Mouse (Mus musculus) forebrain, embryonic 12.5 days (tissue): ENCODE measurements around the gene Dip2c. TPM values are rescaled to one million over a fixed set of nuclear protein-coding genes. Genes with fewer than 3 reads are reported as not detected.

Experiments
- ATAC-seq: fragments of 200-750 bp; cut with Nextera tagmentation; 2 replicates; pipeline ENCODE4 v1.8.0; 2017; ENCODE audit warnings: moderate TSS enrichment; ENCODE audit not compliant: low FRiP score
- H3K27ac ChIP-seq: fragments of 300-500 bp; sonication (generic); 2 replicates; pipeline ENCODE4 v1.5.1; 2016; ENCODE audit warnings: mild to moderate bottlenecking
- H3K27me3 ChIP-seq: fragments of 300-500 bp; sonication (generic); 2 replicates; pipeline ENCODE4 v1.6.1; 2016; ENCODE audit warnings: mild to moderate bottlenecking
- H3K36me3 ChIP-seq: fragments of 300-500 bp; sonication (generic); replicated peaks from 2 replicates; pipeline ENCODE4 v1.6.1; 2016; ENCODE audit warnings: mild to moderate bottlenecking
- H3K4me1 ChIP-seq: fragments of 300-500 bp; sonication (generic); 2 replicates; pipeline ENCODE4 v1.6.1; 2016
- H3K4me2 ChIP-seq: fragments of 300-500 bp; sonication (generic); 2 replicates; pipeline ENCODE4 v1.6.1; 2016; ENCODE audit warnings: mild to moderate bottlenecking, moderate library complexity
- H3K4me3 ChIP-seq: fragments of 300-500 bp; sonication (generic); replicated peaks from 2 replicates; pipeline ENCODE4 v1.5.1; 2016; ENCODE audit warnings: mild to moderate bottlenecking
- H3K9ac ChIP-seq: fragments of 300-500 bp; sonication (generic); 2 replicates; pipeline ENCODE4 v1.6.1; 2016; ENCODE audit warnings: mild to moderate bottlenecking
- H3K9me3 ChIP-seq: fragments of 300-500 bp; sonication (generic); 2 replicates; pipeline ENCODE4 v1.6.1; 2016
- WGBS: fragments of 180-500 bp; shearing (Covaris S2); methylation state at CpG from one replicate; pipeline ENCODE4 v1.1.7; 2016; 5-methylcytosine and 5-hydroxymethylcytosine counted together
- polyA plus RNA-seq: library from polyadenylated mRNA; unstranded; fragments of >200 nt; fragmentation: Nextera tagmentation; extraction: Ambion mirVana; gene quantifications from 2 replicates; pipeline ENCODE4 v1.2.1, GENCODE M21; 2016

Dip2c gene
- polyA plus RNA-seq, 1 experiment from 2014 or later: 10.5 TPM

DNA sequence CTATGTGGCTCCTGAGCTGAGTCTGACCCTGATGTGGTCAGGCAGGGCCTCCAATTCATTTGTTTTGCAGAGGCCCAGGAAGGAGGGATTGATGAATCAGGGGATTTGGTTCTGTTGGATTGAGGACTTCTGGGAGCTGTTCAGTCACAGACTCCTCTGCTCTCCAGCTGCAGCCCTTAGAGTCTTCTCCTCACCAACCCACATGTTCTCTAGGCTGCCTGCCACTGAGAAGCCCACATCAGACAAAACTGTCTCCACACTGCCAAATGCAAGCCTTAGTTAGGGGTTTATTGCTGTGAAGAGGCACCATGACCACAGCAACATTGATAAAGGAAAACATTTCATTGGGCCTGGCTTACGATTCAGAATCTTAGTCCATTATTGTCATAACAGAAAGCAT, 387.3 kb downstream of the Dip2c start:
- H3K9me3 ChIP-seq: no peaks in the 10 kb centered on the region
- no peak overlapping the region for H3K9ac ChIP-seq
- no peaks in the 10 kb centered on the region for H3K27me3 ChIP-seq
- WGBS: 92% methylated on average over 1 of the region's 1 CpGs
- no peaks in the 10 kb centered on the region for H3K4me1 ChIP-seq
- no peak for ATAC-seq
- H3K27ac ChIP-seq: no peak overlapping the region
- H3K4me3 ChIP-seq: no peak overlapping the region
- H3K36me3 ChIP-seq: peaks cover 29% of the 10 kb centered on the region
- H3K4me2 ChIP-seq: no peak overlapping the region

DNA sequence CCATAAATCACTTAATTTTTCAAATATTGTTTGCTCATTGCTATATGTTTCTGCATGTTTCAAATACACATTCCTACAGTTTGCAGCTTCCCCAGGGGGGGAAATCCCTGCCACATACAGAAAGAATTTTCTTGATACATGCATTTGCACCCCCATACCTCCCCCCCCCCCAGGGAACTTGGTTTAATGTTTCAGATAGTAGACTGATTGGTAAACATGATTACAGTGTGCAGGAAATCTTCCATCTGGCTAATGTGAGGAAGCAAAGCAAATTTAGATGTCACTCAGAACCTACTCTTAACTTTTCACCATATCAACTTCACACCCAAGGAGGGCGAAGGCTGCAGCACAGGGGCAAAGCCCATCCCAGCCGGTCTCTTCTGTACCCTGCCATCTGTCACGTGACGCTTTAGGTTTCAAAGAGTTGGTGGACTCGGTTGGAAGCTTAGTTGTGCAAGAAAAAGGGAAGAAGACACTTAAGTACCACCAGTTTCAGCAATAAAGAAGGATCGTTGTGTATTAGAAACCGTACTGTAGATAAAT, 391.7 kb downstream of the Dip2c start:
- Histone ChIP-seq H3K4me3 (no peak overlapping the region), H3K27me3 (no peaks in the 10 kb centered on the region), H3K4me2 (no peak overlapping the region), H3K4me1 (no peaks in the 10 kb centered on the region), H3K9ac (no peak overlapping the region), H3K36me3 (0 out of 2 replicates have a peak, but pooled peaks cover 2% of the 10 kb centered on the region), H3K9me3 (no peaks in the 10 kb centered on the region), H3K27ac (no peak overlapping the region)
- no peak for ATAC-seq
- WGBS: 88% methylated on average over 7 of the region's 7 CpGs

DNA sequence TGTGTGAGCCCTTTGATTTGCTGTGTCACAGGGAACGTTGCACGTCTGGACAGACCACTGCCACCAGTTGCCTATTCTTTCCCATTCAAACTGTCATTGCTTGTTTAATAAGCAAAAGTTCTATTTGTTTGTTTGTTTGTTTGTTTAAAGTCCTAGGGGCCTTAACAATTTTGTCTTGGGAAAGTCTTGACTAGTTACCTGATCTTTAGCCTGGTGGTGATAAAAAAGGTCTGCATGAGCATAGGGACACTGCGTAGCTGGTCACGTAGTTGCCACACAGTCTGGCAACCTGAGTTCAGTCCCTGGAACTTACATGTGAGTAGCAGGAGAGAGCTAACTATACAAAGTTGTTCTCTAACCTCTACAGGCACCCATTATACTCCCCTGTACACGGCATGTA, 392.9 kb downstream of the Dip2c start:
- H3K36me3 ChIP-seq: 0 out of 2 replicates have a peak, but pooled peaks cover 4% of the 10 kb centered on the region
- H3K9me3 ChIP-seq: no peaks in the 10 kb centered on the region
- no peak overlapping the region for H3K4me3 ChIP-seq
- H3K4me1 ChIP-seq: no peaks in the 10 kb centered on the region
- H3K27ac ChIP-seq: no peak overlapping the region
- no peak overlapping the region for H3K9ac ChIP-seq
- WGBS: 94% methylated on average over 5 of the region's 5 CpGs
- H3K4me2 ChIP-seq: no peak overlapping the region
- no peak for ATAC-seq
- no peaks in the 10 kb centered on the region for H3K27me3 ChIP-seq

DNA sequence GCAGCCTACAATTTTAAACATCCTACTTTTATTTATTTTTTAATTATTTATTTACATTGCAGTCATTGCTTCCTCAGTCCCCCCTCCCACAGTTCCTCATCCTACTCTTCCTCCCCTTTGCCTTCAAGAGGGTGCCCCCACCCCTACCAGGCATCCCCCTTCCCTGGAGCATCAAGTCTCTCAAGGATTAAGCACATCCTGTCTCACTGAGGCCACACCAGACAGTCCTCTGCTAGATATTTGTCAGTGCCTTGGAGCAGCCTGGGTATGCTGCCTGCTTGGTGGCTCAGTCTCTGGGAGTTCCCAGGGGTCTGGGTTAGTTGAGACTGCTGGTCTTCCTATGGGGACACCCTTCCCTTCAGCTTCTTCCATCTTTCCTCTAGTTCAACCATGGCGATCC, 397.8 kb downstream of the Dip2c start:
- no peak overlapping the region for H3K9ac ChIP-seq
- H3K4me1 ChIP-seq: no peaks in the 10 kb centered on the region
- WGBS: 100% methylated on average over 1 of the region's 1 CpGs
- ATAC-seq: no peak
- no peaks in the 10 kb centered on the region for H3K27me3 ChIP-seq
- no peak overlapping the region for H3K27ac ChIP-seq
- peaks cover 4% of the 10 kb centered on the region; the same call in 1 of the 2 replicates for H3K9me3 ChIP-seq
- peaks cover 8% of the 10 kb centered on the region; the same call in 1 of the 2 replicates for H3K36me3 ChIP-seq
- no peak overlapping the region for H3K4me2 ChIP-seq
- H3K4me3 ChIP-seq: no peak overlapping the region

DNA sequence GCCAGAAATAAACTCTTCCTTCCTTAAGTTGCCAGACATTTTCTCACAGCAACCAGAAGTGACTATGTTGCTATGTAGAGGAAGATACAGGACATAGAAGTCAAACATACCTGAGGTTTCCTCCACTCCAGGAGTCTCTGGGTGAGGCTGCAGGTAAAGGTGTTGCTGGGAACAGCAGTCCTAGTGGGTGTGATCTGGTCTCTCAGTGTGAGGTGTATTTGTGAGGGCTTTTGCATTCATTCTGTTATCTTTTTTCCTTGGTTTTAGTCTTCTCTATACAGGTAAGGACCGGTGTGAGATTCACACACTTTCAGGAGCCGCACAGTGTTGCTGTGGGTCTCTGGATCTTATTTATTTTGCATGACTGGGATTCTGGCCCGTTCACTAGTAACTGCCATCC, 405.2 kb downstream of the Dip2c start:
- 94% methylated on average over 3 of the region's 3 CpGs for WGBS
- H3K27me3 ChIP-seq: no peaks in the 10 kb centered on the region
- ATAC-seq: no peak
- no peak overlapping the region for H3K9ac ChIP-seq
- no peaks in the 10 kb centered on the region for H3K9me3 ChIP-seq
- no peak overlapping the region for H3K4me2 ChIP-seq
- no peak overlapping the region for H3K27ac ChIP-seq
- H3K4me3 ChIP-seq: no peak overlapping the region
- H3K4me1 ChIP-seq: no peaks in the 10 kb centered on the region
- peaks cover 47% of the 10 kb centered on the region for H3K36me3 ChIP-seq

DNA sequence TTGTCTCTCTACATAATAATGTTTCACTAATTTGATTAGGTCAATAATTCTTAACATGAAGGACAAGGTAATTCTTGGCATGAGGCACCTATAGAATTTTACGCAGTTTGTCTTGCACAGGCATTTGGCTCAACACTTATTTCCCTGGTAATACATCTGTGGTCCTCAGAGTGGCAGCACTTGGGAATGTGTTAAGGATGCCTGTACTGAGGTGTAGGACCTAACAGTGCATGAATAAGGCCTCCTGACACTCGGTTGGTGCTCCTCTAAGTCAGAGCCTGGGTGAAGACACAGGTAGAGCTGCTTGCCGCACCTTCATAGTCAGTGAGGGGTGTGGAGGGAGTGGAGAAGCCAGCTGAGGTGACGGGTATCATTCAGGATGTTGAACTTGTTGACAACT, 407.0 kb downstream of the Dip2c start:
- H3K4me2 ChIP-seq: no peak overlapping the region
- 93% methylated on average over 4 of the region's 4 CpGs for WGBS
- H3K36me3 ChIP-seq: peaks cover 65% of the 10 kb centered on the region
- no peaks in the 10 kb centered on the region for H3K27me3 ChIP-seq
- no peak for ATAC-seq
- no peak overlapping the region for H3K9ac ChIP-seq
- no peaks in the 10 kb centered on the region for H3K4me1 ChIP-seq
- H3K9me3 ChIP-seq: no peaks in the 10 kb centered on the region
- H3K27ac ChIP-seq: no peak overlapping the region
- no peak overlapping the region for H3K4me3 ChIP-seq

DNA sequence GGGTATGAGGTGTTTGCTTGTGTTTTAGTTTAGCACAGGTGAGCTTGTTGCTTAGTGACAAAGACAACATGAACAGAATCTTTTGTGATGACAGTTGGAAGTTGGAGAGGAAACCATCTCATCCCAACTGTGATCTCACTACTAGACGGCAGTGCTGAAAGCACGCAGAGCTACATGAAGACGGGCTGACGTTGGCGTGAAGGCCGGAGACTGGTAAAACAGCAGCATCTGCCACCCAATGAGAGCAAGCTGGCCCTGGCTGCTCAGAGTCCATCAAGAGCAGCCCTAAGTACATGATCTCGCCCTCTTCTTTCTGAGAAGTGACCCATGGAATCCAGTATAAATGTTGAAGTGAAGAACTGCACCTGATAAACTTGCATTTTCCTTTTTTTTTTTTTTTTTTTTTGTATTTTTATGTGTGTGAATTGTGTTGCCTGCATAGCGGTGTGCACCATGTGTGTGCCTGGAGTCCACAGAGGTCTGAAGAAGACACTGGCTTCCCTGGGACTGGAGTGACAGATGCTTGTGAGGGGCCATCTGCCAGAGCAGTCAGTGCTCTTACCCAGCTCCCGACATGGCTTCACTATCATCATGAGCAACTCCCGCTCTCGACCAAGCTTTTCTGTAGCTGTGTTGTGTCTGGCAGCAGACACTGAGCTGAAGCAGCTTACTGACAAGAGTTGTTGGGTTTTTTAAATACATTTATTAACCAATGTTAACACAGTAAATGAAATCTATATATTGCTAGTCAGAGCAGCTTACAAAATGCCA, 408.0 kb downstream of the Dip2c start:
- 94% methylated on average over 11 of the region's 11 CpGs for WGBS
- no peak overlapping the region for H3K4me2 ChIP-seq
- H3K4me1 ChIP-seq: no peaks in the 10 kb centered on the region
- no peaks in the 10 kb centered on the region for H3K9me3 ChIP-seq
- no peaks in the 10 kb centered on the region for H3K27me3 ChIP-seq
- peaks cover 76% of the 10 kb centered on the region for H3K36me3 ChIP-seq
- H3K27ac ChIP-seq: no peak overlapping the region
- no peak overlapping the region for H3K4me3 ChIP-seq
- no peak overlapping the region for H3K9ac ChIP-seq
- no peak for ATAC-seq

DNA sequence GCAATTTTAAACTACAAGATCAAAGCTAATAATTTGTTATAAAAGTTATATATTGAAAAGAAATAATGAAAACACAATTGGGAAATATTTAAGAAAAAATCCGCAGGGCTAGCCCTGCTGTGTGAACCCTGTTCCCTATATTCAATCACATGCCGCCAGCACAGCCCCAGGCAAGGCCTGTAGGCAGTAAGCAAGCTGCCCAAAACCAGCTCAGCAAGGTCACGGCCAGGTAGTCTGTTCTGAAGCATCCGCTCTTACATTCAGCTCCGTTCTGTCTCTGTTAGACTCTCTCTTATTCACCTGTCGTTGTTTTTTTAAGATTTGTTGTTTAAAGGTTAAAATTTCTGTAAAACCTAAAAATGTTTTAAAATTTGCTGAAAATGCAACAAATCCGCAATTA, 409.9 kb downstream of the Dip2c start:
- H3K9me3 ChIP-seq: no peaks in the 10 kb centered on the region
- no peak overlapping the region for H3K4me2 ChIP-seq
- no peaks in the 10 kb centered on the region for H3K27me3 ChIP-seq
- H3K4me3 ChIP-seq: no peak overlapping the region
- H3K4me1 ChIP-seq: no peaks in the 10 kb centered on the region
- ATAC-seq: no peak
- H3K27ac ChIP-seq: no peak overlapping the region
- peaks cover 91% of the 10 kb centered on the region for H3K36me3 ChIP-seq
- no peak overlapping the region for H3K9ac ChIP-seq
- 95% methylated on average over 7 of the region's 7 CpGs for WGBS

DNA sequence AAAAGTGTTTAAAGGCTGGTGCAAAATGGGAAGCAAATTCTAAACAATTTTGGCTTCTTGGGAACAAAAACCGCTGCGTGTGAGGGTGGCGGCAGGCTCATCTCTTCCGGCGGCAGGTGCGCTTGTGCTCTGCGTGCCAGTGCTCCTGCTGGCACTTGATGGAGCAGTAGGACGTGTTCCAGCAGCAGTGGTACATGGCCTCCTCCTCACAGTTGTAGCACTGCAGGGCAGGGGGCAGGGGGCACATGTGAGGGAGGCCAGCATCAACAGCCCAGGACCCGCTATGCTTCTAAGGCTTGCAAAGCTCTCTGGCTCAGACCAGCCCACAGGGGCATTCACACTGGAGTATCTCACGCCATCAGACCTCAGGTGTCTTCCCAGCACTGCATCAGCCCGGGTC, 410.4 kb downstream of the Dip2c start:
- H3K36me3 ChIP-seq: peaks cover 91% of the 10 kb centered on the region

DNA sequence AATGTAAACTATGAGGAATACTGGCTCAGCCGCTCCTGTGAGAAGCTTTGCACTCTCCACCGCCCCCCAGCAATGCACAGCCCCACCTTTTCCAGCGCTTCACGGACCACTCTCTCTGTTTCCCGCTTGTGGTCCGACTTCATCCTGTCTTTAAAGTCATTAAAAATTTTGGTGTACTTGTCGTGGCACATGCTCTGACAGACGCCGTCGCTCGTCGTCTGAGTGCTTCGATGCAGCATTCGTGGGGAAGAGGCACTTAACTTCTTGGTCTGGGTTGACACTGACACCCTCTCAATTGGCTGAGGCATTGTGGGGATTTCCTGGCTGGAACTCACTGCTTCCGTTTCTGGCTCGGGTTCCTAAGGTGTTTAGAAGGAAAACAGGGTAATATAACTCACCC, 413.0 kb downstream of the Dip2c start:
- Histone ChIP-seq H3K4me1 (no peaks in the 10 kb centered on the region), H3K9ac (no peak overlapping the region), H3K36me3 (peaks cover 87% of the 10 kb centered on the region), H3K4me2 (no peak overlapping the region), H3K9me3 (no peaks in the 10 kb centered on the region), H3K27me3 (no peaks in the 10 kb centered on the region), H3K27ac (no peak overlapping the region), H3K4me3 (no peak overlapping the region)
- 92% methylated on average over 16 of the region's 16 CpGs for WGBS
- ATAC-seq: no peak

More for the DNA sequence above, 410.4 kb downstream of the Dip2c start:
- Histone ChIP-seq H3K9me3 (no peaks in the 10 kb centered on the region), H3K4me2 (no peak overlapping the region), H3K9ac (no peak overlapping the region), H3K27me3 (no peaks in the 10 kb centered on the region), H3K27ac (no peak overlapping the region), H3K4me1 (no peaks in the 10 kb centered on the region), H3K4me3 (no peak overlapping the region)
- WGBS: 88% methylated on average over 11 of the region's 11 CpGs
- no peak for ATAC-seq

DNA sequence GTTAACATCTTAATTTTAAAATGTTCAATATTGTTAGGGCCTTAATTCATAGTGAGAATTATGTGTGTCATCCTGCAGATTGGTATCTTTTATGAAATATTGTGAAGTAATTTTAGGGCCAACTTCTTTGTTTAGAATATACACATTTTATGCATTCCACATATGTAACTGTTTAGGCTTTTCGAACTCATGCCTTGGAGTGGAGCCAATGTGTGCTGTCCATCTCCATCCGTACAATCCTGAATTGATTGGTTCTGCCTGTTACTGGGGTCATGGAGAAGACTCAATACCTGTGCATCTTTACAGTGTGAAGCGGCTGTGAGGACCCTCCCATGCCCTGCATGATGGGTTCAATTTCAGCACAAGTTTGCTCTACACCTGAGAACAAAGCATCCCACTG, 416.5 kb downstream of the Dip2c start:
- H3K9me3 ChIP-seq: no peaks in the 10 kb centered on the region
- H3K27ac ChIP-seq: no peak overlapping the region
- no peaks in the 10 kb centered on the region for H3K4me1 ChIP-seq
- WGBS: 91% methylated on average over 3 of the region's 3 CpGs
- peaks cover 86% of the 10 kb centered on the region for H3K36me3 ChIP-seq
- no peak overlapping the region for H3K9ac ChIP-seq
- ATAC-seq: no peak
- H3K27me3 ChIP-seq: no peaks in the 10 kb centered on the region
- no peak overlapping the region for H3K4me3 ChIP-seq
- no peak overlapping the region for H3K4me2 ChIP-seq

DNA sequence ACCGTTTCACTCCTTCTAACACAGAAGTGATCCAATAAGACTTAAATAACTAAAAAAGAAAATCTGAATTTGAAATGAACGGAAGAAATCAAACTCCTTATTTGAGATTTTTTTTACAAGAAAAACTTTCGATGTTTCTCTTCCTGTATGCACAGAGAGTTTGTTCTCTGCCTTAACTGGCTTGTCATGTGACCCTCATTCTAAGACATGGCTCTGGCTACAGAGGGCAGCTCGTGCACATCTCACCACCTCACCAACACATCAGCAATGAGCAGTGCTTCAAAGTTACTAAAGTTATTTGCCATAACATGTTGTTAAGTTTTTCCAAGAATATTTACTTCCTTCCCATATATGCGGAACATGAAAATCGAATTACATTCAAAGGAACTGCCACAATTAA, 418.3 kb downstream of the Dip2c start:
- Histone ChIP-seq H3K4me2 (no peak overlapping the region), H3K27me3 (no peaks in the 10 kb centered on the region), H3K27ac (no peak overlapping the region), H3K4me3 (no peak overlapping the region), H3K36me3 (peaks cover 73% of the 10 kb centered on the region), H3K4me1 (no peaks in the 10 kb centered on the region), H3K9me3 (no peaks in the 10 kb centered on the region), H3K9ac (no peak overlapping the region)
- no peak for ATAC-seq
- WGBS: 92% methylated on average over 6 of the region's 6 CpGs

DNA sequence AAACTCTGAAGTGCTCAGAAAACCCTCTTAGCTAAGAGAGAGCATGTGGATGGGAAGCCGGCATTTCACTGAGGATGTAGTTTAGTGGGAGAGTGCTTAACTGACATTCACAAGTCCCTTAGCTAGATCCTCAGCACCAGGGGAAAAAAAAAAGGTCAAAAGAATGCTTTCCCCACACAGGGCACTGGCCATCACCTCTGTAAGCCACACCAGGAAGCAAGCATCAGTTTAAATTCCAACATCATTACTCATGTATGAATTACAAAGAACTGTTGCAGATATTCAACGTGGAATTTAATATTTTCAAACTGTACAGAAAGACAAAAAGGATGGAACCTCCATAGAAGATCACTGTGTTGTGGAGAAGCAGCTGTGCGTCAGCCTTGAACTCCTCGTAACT, 419.1 kb downstream of the Dip2c start:
- no peak for ATAC-seq
- no peak overlapping the region for H3K9ac ChIP-seq
- no peaks in the 10 kb centered on the region for H3K9me3 ChIP-seq
- H3K4me3 ChIP-seq: no peak overlapping the region
- H3K27ac ChIP-seq: no peak overlapping the region
- no peak overlapping the region for H3K4me2 ChIP-seq
- H3K36me3 ChIP-seq: peaks cover 67% of the 10 kb centered on the region
- WGBS: 95% methylated on average over 4 of the region's 4 CpGs
- H3K4me1 ChIP-seq: no peaks in the 10 kb centered on the region
- no peaks in the 10 kb centered on the region for H3K27me3 ChIP-seq
